19 mouse cellular contexts compared by ENCODE assay signal in genomic region chr19:36670813-36671212, GRCm38 (mm10).
A peak's percentile ranks its signal among the peaks of the same experiment; 100 is the strongest.
DNase-seq lines count a peak whose midpoint lies in the region; ATAC-seq and TF ChIP-seq lines count a peak whose summit lies in the region.
"Had no signal": no experiment of that assay in that cellular context is flagged by ENCODE, and none has a peak within 500 bp of the region (broad histone marks: within the 10 kb centered on the region; RNA-seq: fewer than 3 reads in every experiment).

No protein-coding gene starts in this region.

- peak; percentile 91 for DNase-seq in heart, adult 11 months
- no peak for DNase-seq in heart, postnatal 25 days (ENCODE audit: low spot score)
- no peak for DNase-seq in kidney, postnatal 25 days
- DNase-seq in testis, postnatal 14 days (ENCODE audit: low spot score) = peak; percentile 65
- DNase-seq in testis, postnatal 10 days (ENCODE audit: low spot score) = no peak
- no peak for DNase-seq in spleen, postnatal 36 days (ENCODE audit: low spot score in 2 of 2)
- no peak for DNase-seq in stomach, postnatal 0 days (ENCODE audit: low spot score)
- DNase-seq: cerebellum, adult 11 months; cerebellum, postnatal 25 days; kidney, adult 18-20 months; kidney, postnatal 36 days; layer of hippocampus, adult 9-11 months; right cerebral cortex, postnatal 25 days had no signal

- no peaks in the 10 kb centered on the region for H3K27me3 ChIP-seq in kidney, embryonic 16.5 days (ENCODE audit: insufficient read depth, low read length)
- H3K27me3 ChIP-seq in stomach, postnatal 0 days (ENCODE audit: control insufficient read depth, insufficient read depth, low read length) = no peaks in the 10 kb centered on the region
- H3K27me3 ChIP-seq: CH12.LX; neural tube, embryonic 13.5 days had no signal

- intact Hi-C loops in heart, postnatal 25 days (cut with DNase I) = no loop called here

- H3K9me3 ChIP-seq in kidney, embryonic 16.5 days (ENCODE audit: low read length) = no peaks in the 10 kb centered on the region
- H3K9me3 ChIP-seq in stomach, postnatal 0 days (ENCODE audit: control insufficient read depth, low read length) = no peaks in the 10 kb centered on the region
- H3K9me3 ChIP-seq: neural tube, embryonic 13.5 days had no signal

- TF ChIP-seq CTCF in stomach, postnatal 0 days (IDR thresholded peaks at IDR 0.05; ENCODE audit: low read depth) = no peak

- H3K36me3 ChIP-seq in kidney, embryonic 16.5 days (ENCODE audit: insufficient read depth, low read length) = no peaks in the 10 kb centered on the region
- H3K36me3 ChIP-seq in stomach, postnatal 0 days (ENCODE audit: control insufficient read depth, insufficient read depth, low read length) = no peaks in the 10 kb centered on the region
- H3K36me3 ChIP-seq: neural tube, embryonic 13.5 days had no signal

- no peak overlapping the region for H3K4me3 ChIP-seq in kidney, embryonic 16.5 days (ENCODE audit: low read length)
- H3K4me3 ChIP-seq in stomach, postnatal 0 days (ENCODE audit: low read depth, low read length) = no peak overlapping the region
- H3K4me3 ChIP-seq: erythroblast, embryonic 14.5 days; neural tube, embryonic 13.5 days had no signal

- H3K9ac ChIP-seq in kidney, embryonic 16.5 days (replicated peaks; ENCODE audit: low read length) = no peak overlapping the region
- no peak overlapping the region for H3K9ac ChIP-seq in stomach, postnatal 0 days (ENCODE audit: low read length)
- H3K9ac ChIP-seq: neural tube, embryonic 13.5 days had no signal

- no peak for ATAC-seq in kidney, embryonic 16.5 days (ENCODE audit: low FRiP score, low TSS enrichment)
- no peak for ATAC-seq in stomach, postnatal 0 days (ENCODE audit: low FRiP score, low TSS enrichment)
- ATAC-seq: hindbrain, postnatal 0 days had no signal

- 67% methylated on average over 7 of the region's 7 CpGs for WGBS in kidney, embryonic 16.5 days
- 85% methylated on average over 7 of the region's 7 CpGs for WGBS in stomach, postnatal 0 days

- H3K4me1 ChIP-seq in kidney, embryonic 16.5 days (ENCODE audit: insufficient read depth, low read length) = peaks cover 37% of the 10 kb centered on the region
- no peaks in the 10 kb centered on the region for H3K4me1 ChIP-seq in stomach, postnatal 0 days (replicated peaks; ENCODE audit: control insufficient read depth, insufficient read depth)

- H3K27ac ChIP-seq in kidney, embryonic 16.5 days (ENCODE audit: low read length) = peak overlapping the region; percentile 52; the same call in 1 of the 2 replicates
- H3K27ac ChIP-seq in stomach, postnatal 0 days (replicated peaks) = no peak overlapping the region
- H3K27ac ChIP-seq: hindbrain, postnatal 0 days; neural tube, embryonic 13.5 days had no signal

- no peak overlapping the region for H3K4me2 ChIP-seq in kidney, embryonic 16.5 days (replicated peaks; ENCODE audit: low read depth, low read length)
- H3K4me2 ChIP-seq in stomach, postnatal 0 days (replicated peaks; ENCODE audit: low read depth) = no peak overlapping the region
- H3K4me2 ChIP-seq: midbrain, embryonic 11.5 days; neural tube, embryonic 13.5 days had no signal

- no peak for TF ChIP-seq EP300 in stomach, postnatal 0 days (optimal IDR thresholded peaks at IDR 0.05)

Comparison
In these comparisons a context has a peak if more than half of its experiments do, and no peak if none do; other contexts are left out.
1. DNase-seq: peak in heart, adult 11 months (single experiment) and testis, postnatal 14 days (single experiment); none in heart, postnatal 25 days (single experiment), kidney, postnatal 25 days (0 of 2), testis, postnatal 10 days (single experiment), spleen, postnatal 36 days (0 of 2) and stomach, postnatal 0 days (single experiment).